Mouse (Mus musculus) C2C12 (cell line): ENCODE measurements at regions not wholly inside any gene's neighbourhood (a gene's known extent, or its start where the extent isn't known, plus 50 kb on each side); places are given as distances from the start of the nearest gene placed in this dataset.

Source experiments
- H3K27me3 ChIP-seq: one replicate; pipeline ENCODE4 v1.6.1; 2011; ENCODE audit not compliant: control insufficient read depth, insufficient read depth, insufficient read length
- H3K36me3 ChIP-seq: one replicate; pipeline ENCODE4 v1.6.1; 2011; ENCODE audit not compliant: control insufficient read depth, insufficient read depth
- H3K4me3 ChIP-seq: one replicate; pipeline ENCODE4 v1.5.1; 2011; ENCODE audit warnings: mild to moderate bottlenecking, control low read depth; ENCODE audit not compliant: poor library complexity, insufficient read depth, severe bottlenecking
- H3K79me2 ChIP-seq: one replicate; pipeline ENCODE4 v1.6.1; 2011; ENCODE audit not compliant: control insufficient read depth, insufficient read depth
- H3K79me3 ChIP-seq: one replicate; pipeline ENCODE4 v1.6.1; 2011; ENCODE audit warnings: low read depth, control low read depth
- H3ac ChIP-seq: one replicate; pipeline ENCODE3; 2011; ENCODE audit warnings: low read depth; ENCODE audit not compliant: control insufficient read depth, insufficient read length
- CEBPB ChIP-seq: IDR thresholded peaks from one replicate; pipeline ENCODE4 v1.6.1; 2011; ENCODE audit warnings: low read depth, mild to moderate bottlenecking, control low read depth, moderate library complexity
- CTCF ChIP-seq: IDR thresholded peaks from one replicate; pipeline ENCODE4 v1.5.1; 2011; ENCODE audit not compliant: control insufficient read depth, insufficient read depth, insufficient read length
- FOSL1 ChIP-seq: IDR thresholded peaks from one replicate; pipeline ENCODE4 v1.8.0; 2011; ENCODE audit warnings: mild to moderate bottlenecking, low read length; ENCODE audit not compliant: poor library complexity, insufficient read depth, severe bottlenecking
- MAX ChIP-seq: IDR thresholded peaks from one replicate; pipeline ENCODE4 v1.6.1; 2011; ENCODE audit warnings: mild to moderate bottlenecking, control low read depth
- MYOD1 ChIP-seq: IDR thresholded peaks from one replicate; pipeline ENCODE4 v1.6.1; 2011; ENCODE audit warnings: low read depth; ENCODE audit not compliant: control insufficient read depth, insufficient read length
- MYOG ChIP-seq: IDR thresholded peaks from one replicate; pipeline ENCODE4 v1.6.1; 2011; ENCODE audit not compliant: control insufficient read depth, insufficient read length; ENCODE audit errors: extremely low read depth
- USF1 ChIP-seq: IDR thresholded peaks from one replicate; pipeline ENCODE4 v1.6.1; 2011; ENCODE audit warnings: low read depth, mild to moderate bottlenecking, control low read depth, moderate library complexity

GRCm38 (mm10) chr15:21836110-21836509 is 712.7 kb upstream of the Cdh18 start:
- TF ChIP-seq MYOG (no peak), MYOD1 (no peak), USF1 (no peak), CEBPB (no peak), FOSL1 (no peak), MAX (no peak)
- H3K36me3 ChIP-seq = no peaks in the 10 kb centered on the region
- no peaks in the 10 kb centered on the region for H3K27me3 ChIP-seq

GRCm38 (mm10) chr15:21858540-21858939 is 690.3 kb upstream of the Cdh18 start:
- Histone ChIP-seq H3ac (no peak overlapping the region), H3K27me3 (no peaks in the 10 kb centered on the region), H3K79me3 (no peaks in the 10 kb centered on the region), H3K4me3 (no peak overlapping the region), H3K36me3 (no peaks in the 10 kb centered on the region), H3K79me2 (no peaks in the 10 kb centered on the region)
- TF ChIP-seq MYOD1 = no peak

More at GRCm38 (mm10) chr15:21836110-21836509, 712.7 kb upstream of the Cdh18 start:
- Histone ChIP-seq H3K79me2 (no peaks in the 10 kb centered on the region), H3K4me3 (no peak overlapping the region), H3K79me3 (no peaks in the 10 kb centered on the region), H3ac (no peak overlapping the region)

GRCm38 (mm10) chr15:21885181-21885580 is 663.6 kb upstream of the Cdh18 start:
- H3K4me3 ChIP-seq = no peak overlapping the region
- H3ac ChIP-seq = no peak overlapping the region
- TF ChIP-seq MYOD1 (no peak), MYOG (no peak), CTCF (peak; percentile 74)
- H3K27me3 ChIP-seq = no peaks in the 10 kb centered on the region
- no peaks in the 10 kb centered on the region for H3K36me3 ChIP-seq
- H3K79me3 ChIP-seq = no peaks in the 10 kb centered on the region
- H3K79me2 ChIP-seq = no peaks in the 10 kb centered on the region
